Mouse (Mus musculus) testis, postnatal 10 days (tissue): ENCODE data around the gene Dop1b.
"Not testable (repeated sequence)": the region's sequence is repeated elsewhere in the genome, so short reads cannot be mapped to it uniquely, and the experiment has no call there.

Experiments used
- DNase-seq: peaks from one replicate; pipeline ENCODE4 v3.0.0; 2021; ENCODE audit warnings: low spot score

Dop1b gene

DNA sequence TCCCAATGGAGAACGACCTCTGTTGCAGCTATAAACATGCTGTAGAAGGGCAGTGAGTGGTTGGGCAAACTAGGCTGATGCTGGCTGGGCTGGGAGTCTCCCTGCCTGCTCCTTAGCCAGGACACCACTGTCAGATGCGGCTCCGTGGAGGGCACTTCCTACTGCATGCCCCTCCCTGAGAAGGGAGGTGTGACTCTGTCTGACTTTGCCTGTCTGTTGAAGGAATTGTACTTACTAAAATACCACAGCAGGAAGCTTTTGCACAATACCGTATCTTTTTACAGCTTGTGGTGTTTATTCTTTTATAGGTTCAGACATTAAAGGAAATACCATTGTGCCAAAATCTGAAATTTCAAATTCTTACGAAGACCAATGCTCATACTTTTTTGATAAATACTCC lies 40.1 kb downstream of the Dop1b start:
- no peak for DNase-seq

DNA sequence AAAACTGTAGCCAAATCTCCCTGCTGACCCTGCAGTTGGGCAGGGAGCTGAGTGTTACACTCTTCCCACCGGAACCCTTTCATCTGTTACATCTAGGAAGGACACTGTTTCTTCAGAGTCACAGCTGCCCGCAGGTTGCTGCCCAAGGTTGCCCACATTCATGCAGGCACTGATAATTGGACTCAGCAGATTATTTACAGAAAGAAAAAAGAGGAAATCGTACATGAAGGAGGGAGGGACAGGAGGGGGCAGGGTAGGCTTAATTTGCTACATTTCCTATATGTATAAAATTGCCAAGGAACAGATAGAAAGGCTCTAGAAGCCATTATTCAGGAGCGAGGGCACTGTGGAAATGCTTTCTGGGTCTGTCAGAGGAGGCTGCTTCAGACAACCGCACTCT lies 44.9 kb downstream of the Dop1b start:
- DNase-seq, result no peak

DNA sequence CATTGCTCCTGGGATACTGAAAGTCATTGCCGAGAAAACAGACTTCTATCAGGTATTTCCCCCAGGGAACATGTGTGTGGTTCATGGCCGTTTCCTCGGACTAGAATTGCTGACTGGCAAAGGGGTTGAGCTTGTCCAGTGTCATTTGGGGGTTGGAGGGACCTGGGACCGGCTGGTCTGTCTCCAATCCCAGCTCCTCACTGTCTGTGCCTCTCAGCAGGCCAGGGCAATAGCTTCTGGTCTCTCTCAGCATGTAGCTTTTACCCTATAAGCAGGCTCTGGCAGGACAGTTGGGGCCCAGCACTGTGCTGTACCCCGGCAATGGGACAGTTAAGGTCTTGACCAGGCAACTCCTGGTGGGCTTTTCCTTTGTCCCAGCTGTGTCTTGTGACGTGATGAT lies 51.7 kb downstream of the Dop1b start:
- no peak for DNase-seq

DNA sequence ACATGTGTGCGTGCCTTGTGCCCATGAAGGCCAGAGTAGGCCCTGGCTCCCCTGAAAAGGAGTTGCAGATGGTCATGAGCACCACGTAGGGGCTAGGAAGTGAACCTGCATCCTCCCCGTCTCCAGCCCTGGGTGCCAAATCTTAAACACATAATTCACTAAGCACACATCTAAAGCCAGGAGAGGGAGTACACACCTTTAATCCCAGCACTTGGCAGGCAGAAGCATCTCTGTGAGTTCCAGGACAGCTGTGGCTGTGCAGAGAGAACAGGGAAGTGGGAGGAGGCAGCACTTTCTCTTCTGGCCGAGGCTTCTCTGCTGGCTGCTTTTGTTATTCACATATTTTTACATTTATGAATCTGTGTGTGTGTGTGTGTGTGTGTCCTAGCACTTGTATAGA lies 52.9 kb downstream of the Dop1b start:
- no peak for DNase-seq

GRCm38 (mm10) chr16:93766956-93767355 lies 55.3 kb downstream of the Dop1b start:
- DNase-seq, result peak; percentile 72

DNA sequence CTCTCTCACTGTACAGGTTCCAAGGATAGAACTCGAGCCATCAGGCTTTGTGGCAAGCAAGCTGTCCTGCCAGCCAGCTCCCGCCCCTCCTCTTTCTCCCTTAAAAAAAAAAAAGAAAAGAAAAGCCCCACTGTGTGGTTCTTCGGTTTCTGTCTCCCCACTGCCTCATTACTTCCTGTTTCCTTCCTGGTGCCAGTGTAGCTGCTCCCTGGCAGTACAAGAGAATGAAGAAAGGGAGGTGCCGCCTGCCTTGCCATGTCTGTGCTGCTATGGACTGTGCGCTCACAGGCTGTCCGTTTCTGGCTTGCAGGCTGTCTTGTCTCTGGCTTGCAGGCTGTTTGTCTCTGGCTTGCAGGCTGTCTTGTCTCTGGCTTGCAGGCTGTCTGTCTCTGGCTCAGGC lies 55.8 kb downstream of the Dop1b start:
- DNase-seq, result no peak

DNA sequence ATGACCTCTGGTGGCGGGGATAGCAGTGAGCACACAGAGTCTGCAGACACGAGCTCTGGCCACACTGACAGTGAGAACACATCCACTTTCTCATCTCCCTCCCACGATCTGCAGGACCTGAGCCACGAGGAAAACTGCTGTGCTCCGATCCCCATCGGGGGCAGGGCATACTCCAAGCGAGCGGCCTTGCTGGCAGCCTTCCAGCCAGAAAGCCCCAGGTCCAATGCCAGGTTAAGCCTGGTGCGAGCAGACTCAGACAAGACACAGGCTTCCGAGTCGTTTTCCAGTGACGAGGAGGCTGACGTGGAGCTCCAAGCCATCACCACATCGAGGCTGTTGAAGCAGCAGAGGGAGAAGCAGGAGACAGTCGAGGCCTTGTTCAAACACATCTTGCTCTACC lies 57.9 kb downstream of the Dop1b start:
- no peak for DNase-seq

- peak; percentile 58 for DNase-seq
Measured at GRCm38 (mm10) chr16:93770271-93770926, 58.7 kb downstream of the Dop1b start.

DNA sequence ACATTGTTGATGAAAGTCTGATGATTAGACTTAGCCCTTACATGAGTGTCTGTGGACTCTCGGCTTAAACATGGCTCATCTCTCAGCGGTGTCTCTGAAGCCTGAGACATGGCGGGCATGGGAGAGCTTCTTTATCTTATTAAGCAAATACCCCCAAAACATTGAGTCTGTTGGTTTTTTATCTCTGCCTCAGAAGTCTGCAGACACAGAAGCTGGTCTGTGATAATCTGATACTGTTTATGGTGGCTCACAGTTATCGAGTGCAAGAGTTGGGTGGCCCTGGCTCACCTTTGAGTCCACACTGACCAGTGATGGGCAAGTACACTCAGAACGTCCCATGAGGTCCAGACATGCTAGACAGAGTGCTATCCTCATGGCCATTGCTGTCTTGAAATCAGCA lies 63.0 kb downstream of the Dop1b start:
- no peak for DNase-seq

- no peak for DNase-seq
Measured at GRCm38 (mm10) chr16:93776468-93776867, 64.8 kb downstream of the Dop1b start.

GRCm38 (mm10) chr16:93777247-93777999 lies 65.7 kb downstream of the Dop1b start:
- no peak for DNase-seq

- DNase-seq, result not testable (repeated sequence)
Measured at GRCm38 (mm10) chr16:93778393-93778792, 66.7 kb downstream of the Dop1b start.

GRCm38 (mm10) chr16:93779554-93779953 lies 67.8 kb downstream of the Dop1b start:
- no peak for DNase-seq

DNA sequence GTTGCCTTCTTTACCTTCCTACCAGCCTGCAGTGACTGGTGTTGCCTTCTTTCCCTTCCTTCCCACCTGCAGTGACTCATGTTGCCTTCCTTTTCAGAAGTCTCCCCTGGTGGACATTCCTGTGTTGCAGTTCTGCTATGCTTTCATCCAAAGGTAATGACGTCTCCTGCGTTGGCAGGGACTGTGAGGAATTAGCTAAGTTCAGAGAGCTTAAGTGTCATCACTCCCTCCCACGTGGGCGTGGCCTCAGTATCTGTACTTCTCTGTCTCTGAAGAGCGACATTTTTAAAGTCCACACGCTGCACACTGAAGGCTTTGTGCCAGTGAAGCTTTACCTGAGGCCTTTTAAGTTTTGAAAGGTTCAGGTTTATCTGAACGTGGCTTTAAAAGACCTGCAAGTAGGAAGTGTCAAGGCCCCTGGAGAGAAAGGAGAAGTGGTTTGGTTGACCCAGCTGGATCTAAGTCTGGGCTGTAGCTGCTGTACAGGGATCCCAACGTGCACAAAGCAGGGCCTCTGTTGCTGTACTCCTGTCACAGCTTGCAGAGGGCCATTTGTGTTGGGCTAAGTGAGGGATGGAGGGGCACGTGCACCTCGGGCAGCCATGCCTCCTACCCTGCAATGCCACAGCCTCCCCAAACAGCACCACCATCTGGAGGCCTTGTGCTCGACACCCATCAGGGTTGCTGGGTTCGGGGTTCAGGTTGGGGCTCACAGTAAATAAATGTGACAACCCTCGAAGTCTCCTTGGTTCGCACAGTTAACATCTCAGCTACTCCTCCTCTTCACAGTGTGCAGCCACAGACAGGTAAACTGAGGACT lies 69.2 kb downstream of the Dop1b start:
- peak; percentile 59 for DNase-seq

DNA sequence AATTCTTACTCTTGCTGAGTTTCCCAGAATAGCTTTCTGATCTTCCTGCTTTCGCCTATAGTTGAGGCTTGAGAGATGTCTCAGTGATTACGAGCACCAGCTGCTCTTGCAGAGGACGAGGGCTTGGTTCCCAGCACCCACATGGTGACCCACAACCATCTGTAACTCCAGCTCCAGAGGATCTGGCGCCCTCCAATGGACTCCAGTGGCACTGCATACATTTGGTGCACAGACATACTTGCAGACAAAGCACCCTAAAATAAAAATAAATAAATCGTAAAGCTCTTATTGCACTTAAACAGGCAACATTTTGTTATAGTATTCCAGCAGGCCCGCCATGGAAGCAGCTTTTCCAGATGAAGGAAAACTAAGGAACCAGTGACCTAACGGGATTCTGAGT lies 72.5 kb downstream of the Dop1b start:
- no peak for DNase-seq

- DNase-seq, result peak; percentile 83
Measured at GRCm38 (mm10) chr16:93785805-93786204, 74.1 kb downstream of the Dop1b start.

GRCm38 (mm10) chr16:93788388-93788787 lies 76.7 kb downstream of the Dop1b start:
- no peak for DNase-seq

- DNase-seq, result no peak
Measured at GRCm38 (mm10) chr16:93788881-93789280, 77.2 kb downstream of the Dop1b start.

GRCm38 (mm10) chr16:93789971-93790755 lies 78.5 kb downstream of the Dop1b start:
- no peak for DNase-seq

DNA sequence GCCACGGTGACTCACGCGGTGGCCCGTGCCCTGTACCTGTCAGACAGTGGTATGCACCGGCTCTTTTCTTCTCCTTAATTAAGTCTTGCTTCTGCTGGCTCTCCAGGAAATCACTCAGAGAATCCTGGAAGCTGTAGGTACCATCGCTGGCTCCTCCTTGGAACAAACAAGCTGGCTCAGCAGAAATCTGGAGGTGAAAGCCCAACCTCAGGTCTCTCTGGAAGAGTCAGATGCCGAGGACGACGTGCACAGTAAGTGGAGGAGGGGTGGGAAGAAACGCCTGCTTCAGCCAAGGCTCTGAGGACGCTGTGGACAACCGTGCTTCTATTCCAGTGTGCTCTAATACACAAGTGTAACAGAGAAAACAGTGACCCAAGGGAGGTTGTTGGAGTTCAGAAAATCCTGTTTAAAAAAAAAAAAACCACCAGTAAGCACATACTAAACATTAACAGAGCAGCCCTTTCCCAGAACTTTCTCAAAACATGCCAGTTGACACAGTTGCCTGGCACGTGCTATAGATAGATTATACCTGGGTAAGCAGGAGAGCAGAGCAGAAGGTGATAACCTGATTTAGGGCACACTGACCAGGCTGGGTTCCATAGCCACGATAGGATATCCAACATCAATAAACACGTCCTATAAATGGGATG lies 81.4 kb downstream of the Dop1b start:
- no peak for DNase-seq

DNA sequence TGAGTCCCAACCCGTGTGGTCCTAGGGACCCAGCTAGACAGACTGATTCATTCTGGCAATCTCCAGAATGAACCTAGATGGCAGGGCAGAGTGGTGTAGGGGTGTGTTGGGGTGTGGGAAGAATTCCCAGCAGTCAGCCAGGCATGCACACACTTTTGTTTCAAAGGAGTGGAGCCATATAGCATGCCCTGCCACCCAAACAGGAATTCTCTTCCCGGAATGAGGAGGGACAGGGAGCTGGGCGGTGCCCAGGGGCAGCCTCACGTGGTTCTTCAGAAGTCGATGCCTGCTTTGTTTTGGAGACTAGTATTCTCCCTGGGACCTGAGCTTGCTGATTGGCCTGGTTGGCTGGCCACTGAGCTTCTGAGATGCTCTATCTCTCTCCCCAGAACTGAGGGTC lies 83.1 kb downstream of the Dop1b start:
- DNase-seq, result no peak

DNA sequence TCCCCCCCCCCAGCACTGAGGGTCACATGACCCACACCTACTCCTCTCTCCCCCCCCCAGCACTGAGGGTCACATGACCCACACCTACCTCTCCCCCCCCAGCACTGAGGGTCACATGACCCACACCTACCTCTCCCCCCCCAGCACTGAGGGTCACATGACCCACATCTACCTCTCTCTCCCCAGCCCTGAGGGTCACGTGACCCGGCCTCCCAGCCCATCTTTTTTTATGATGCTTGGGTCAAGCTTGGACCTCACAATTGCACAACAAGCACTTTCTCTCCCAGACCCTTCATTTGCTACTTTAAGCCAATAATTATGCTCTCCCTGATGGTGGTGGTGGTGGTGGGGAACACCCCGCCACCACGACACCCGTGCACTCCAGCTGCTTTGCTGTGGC lies 83.7 kb downstream of the Dop1b start:
- no peak for DNase-seq
